Mouse (Mus musculus) hematopoietic stem cell, adult 5-6 weeks (primary cell): ENCODE measurements around the gene Sugt1. TPM values are rescaled to one million over a fixed set of nuclear protein-coding genes. Genes with fewer than 3 reads are reported as not detected.

Experiments
- ATAC-seq, 2 experiments: fragments of 125-278 bp in 1 of 2; replicated peaks in 1 of 2; 2 replicates each; pipeline ENCODE4 v1.8.0; 2016 to 2017; ENCODE audit warnings: inconsistent platforms in 2 of 2, mild to moderate bottlenecking in 2 of 2, moderate number of reproducible peaks in 2 of 2, low read depth in 1 of 2, moderate TSS enrichment in 1 of 2; ENCODE audit not compliant: low FRiP score in 2 of 2, poor library complexity in 2 of 2, severe bottlenecking in 2 of 2, insufficient read depth in 1 of 2, low TSS enrichment in 1 of 2
- total RNA-seq: library from RNA; stranded (forward); fragments of 172-1452, 232-1000 nt; gene quantifications from 2 replicates; pipeline ENCODE4 v1.2.3, GENCODE M21; 2017

Gene Sugt1
- total RNA-seq, 1 experiment from 2014 or later: 141 TPM

DNA sequence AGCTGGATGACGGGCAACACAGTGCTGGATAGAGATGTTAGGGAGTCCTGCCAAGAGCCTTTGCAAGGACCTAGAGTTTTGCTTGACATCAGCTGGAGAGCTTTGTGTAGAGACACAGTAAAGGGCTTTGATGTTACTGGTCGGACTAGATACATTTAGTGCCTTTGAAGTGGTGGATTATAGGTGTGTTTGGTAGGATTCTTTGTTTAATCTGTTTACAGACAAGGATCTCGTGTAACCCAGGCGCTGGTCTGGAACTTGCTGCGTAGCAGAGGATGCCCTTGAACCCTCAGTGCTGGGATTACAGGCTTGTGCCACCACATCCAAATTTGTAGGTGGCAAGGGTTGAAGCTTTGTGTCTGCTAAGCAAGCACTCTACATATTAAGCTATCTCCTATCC is 6.6 kb downstream of the Sugt1 start:
- no peak for ATAC-seq

DNA sequence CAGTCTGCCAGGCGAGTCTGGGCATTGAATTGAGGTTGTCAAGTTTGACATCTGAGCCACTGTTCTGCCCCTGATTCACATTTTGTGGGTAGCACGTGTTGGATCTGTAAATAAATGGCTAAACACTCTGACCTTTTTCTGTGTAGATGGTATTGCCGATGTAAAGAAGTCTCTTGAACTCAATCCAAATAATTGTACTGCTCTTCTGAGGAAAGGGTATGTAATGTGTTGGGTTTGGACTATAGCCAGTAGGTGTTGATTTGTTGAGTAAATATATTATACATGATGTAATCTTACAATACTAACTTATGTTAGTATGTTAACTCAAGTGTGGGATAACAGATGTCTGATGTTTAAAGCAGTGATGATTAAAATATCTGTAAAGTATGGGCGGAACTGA is 9.1 kb downstream of the Sugt1 start:
- no peak for ATAC-seq

DNA sequence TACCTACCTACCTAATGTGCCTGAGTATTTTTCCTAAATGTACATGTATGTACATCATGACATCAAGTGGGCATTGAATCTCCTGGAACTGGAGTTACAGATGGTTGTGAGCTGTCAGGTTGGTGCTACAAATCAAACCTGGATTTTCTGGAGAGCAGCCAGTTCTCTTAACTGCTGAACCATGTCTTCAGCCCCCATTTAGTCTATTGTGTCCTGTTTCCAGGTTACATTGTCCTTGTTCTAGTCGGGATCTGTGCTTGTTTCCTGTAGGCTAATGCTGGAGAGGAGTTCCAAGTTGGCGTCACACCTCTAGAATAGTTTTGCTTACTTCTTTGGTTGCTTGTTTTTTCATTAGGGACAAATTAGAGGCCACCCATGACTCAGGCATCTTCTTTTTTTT is 18.4 kb downstream of the Sugt1 start:
- no peak for ATAC-seq

DNA sequence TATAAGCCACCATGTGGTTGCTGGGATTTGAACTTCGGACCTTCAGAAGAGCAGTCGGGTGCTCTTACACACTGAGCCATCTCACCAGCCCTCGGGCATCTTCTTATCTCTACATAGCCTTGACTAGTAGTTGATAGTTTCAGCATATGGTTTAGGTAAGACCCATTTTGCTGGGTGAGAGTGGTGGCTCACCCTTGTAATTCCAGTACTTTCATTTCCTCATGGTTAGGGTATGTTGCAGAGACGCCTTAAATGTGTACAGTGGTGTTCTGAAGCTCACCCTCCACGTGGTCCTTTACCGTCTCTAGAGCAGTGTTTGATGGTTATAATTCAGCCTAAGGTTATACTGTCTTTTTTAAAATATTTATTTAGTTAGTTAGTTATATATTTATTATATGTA is 18.9 kb downstream of the Sugt1 start:
- no peak for ATAC-seq

DNA sequence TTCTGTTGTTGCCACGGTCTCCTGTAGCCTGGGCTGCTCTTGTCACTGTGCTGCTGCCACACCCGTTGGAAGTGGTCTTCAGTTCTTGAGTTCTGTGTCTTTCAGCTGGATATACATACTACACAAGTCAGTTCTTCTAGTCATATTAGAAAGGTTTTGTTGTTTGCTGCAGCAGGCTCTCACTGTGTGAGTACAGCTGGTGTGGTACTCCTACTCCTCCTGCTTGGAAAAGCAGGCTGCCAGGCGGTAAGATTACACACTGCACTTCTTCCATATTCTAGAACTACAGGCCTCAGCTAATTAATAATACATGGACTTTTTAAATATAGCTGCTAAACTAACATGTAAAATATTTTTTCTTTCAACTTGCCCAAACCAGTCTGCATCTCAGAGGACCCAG is 19.4 kb downstream of the Sugt1 start:
- no peak for ATAC-seq

DNA sequence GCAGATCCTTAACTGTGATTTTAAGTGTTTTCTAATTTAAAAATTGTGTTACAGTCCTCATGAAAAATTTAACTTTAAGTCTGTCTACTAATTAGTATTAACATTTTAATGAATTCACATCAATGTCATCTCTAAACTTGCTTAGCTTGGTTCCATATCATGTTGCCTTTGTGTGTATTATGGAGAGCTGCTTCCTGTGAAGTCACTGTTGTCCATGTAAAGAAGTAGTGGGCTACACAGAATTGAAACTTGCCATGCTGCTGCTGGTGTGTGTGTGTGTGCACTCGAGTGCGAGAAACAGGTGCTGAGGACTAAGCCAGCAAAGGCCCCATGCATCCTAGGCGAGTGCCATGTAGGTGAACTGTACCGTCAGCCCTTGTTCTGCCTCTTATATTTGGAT is 19.9 kb downstream of the Sugt1 start:
- no peak for ATAC-seq

DNA sequence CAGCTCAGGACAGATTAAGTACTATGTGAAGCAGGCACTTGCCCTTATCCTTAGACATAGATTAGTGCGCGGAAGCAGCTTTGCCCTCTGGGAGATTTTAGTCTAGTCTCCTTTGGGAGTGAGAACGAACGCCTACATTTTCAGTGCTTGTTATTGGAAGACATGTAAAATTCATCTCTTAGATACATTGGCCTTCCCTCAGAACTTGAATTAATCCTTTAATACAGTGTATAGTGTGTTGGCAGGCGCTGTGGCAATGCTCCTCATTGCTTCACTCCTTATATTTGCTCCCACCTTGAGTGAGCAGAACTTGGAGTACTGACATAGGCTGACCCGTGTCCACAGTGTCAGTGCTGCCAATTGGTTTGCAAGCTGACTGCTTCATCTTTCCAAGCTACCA is 20.8 kb downstream of the Sugt1 start:
- no peak for ATAC-seq

DNA sequence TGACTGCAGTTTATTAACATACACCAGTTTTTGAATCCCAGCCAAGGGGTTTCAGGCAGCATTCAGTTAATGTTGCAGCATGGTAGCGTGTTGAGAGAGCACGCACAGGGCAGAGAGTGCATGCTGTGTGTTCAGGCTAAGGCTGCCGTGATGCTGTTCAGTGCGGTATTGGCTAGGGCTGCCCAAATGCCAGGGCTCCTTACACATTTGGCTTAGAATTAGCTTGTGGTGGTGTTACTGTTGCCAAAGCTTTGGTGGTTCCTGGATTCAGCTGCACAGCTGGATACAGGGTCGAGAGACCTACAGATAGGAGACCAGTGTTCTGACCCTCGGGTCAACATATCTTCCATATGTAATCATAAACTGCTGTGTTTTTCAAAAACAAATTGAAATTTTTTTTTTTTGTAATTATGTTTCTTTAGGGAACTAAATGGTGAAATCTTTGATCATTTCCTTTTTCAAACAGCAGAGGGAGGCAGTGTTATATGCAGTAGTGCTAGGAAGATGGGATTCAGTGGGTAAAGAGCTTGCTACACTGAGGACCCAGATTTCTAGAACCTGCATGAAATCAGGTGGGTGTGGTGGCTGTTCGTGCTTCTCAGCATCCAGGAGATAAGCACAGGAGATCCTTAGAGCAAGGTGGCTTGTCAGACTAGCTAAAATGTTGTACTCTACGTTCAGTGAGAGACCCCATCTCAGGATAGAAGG is 29.8 kb downstream of the Sugt1 start:
- ATAC-seq: peak in 1 of 2 experiments; percentile 56; a peak in 2 of 4 replicates

DNA sequence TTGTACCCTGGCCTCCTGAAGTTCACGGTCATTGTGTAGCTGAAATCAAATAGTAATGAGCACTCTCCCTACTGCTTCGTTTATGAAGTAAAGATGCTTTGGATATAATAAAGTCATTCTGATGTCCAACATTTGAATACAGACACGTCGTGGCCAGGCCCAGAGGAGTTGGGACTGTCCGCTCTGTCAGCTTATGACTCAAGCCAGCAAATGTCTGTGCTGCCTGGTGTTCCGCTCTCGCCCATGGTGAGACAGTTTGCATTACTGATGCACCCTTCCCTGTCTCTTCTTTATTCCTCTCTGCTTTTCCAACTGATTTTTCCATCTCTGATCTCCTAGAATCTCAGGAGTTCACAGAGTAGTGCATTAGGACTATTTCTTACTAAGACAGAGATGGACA is 32.3 kb downstream of the Sugt1 start:
- ATAC-seq: no peak

DNA sequence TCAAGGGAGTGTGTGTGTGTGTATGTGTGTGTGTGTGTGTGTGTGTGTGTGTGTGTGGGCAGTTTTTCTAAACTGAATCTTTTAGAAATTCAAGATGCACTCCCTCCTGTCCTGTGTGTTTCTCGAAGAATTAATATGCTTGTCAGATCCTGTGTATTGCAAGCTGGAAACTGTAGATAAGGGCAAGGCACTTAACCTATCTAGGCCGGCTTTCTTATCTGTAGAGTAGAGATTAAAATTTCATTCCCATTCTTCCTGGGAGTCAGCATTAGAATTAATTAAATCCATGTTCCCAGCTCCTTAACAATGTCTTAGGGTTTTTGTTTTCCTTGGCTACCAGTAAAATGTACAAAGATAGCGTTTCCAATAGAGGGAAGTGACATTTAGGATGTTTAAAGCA is 33.7 kb downstream of the Sugt1 start:
- ATAC-seq: no peak

DNA sequence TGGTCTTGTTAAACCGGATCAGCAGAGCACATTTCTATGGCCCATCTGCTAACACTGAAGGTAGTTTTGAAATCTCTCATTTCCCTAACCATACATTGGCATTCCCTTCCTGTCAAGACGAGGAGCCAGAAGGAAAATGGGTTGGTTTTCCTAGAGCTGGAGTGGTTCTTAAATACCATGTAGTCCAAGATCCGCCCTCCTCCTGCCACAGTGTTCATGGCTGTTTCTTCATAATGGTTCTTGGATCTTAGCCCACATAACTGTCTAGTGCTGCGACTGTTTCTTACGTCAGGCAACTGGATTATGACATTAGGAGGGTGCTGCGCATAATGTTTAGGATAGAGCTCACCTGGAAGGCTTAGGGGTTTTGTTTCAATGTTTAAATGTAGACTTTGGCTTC is 44.8 kb downstream of the Sugt1 start:
- no peak for ATAC-seq

DNA sequence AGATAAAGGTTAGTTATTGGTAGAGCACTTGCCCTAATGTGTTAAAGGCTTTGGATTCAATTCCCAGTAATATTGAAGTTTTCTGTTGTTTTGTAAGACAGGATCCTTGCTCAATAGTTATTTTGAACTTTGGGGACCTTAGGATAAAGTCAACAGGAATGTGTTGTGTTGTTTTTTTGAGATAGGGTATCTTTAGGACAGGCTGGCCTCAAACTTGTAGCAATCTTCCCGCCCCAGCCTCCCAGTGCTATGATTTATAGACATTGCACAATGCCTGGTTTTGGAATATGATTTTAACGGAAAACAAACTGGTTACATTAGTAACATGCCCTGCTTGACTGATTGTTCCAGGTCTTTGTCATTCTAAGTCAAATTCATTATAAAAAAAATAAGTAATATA is 45.7 kb downstream of the Sugt1 start:
- ATAC-seq: no peak

DNA sequence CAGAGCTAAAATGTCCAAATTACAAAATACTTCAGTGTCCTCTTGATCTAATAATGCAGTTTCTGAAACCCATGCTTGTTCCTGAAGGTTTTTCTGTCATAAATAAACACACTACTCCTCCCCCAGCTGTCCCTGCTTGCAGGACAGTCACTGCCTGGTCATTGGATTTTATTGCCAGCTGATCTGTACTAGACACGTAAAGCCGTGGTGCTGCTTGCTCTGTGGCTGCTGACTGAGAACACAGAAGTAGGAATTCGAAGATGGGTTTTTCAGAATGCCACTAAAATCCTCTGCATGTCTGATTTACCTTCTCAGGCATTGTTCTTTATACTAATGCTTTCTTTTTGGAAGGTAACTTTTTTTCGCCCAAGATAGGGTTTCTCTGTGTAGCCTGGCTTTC is 49.3 kb downstream of the Sugt1 start:
- ATAC-seq: no peak

DNA sequence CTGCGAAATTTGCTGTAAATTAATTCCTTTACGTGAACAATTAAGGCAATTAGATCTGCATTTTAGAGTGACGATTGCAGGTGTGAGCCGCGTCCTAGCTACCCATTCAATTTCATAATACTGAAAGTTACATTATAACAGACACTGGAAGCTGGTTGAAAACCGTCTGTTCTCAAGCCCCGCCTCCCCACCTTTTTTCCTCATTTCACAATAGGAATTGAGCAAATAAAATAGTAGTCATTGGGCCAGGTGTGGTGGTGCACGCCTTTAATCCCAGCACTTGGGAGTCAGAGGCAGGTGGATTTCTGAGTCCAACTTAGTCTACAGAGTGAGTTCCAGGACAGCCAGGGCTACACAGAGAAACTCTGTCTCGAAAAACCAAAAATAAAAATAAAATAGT is 54.6 kb downstream of the Sugt1 start:
- no peak for ATAC-seq

DNA sequence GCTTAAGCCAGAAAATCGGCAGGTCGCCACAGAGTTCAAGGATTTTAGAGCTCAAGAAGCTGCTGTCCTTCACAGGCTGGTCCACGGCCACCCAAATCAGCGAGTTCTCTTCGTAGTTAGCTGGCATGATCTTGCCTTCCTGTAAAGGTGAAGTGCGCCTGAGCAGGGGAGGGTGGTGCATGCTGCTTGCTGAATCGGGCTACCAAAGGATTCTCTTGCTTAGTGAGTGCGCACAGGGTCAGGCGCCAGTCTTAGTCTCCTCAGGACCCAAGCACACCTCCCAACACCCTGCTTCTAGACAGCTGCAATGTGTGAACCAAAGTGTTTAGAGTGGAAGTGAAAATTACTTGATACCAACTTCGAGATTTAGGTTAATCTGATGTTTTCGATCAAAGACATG is 57.9 kb downstream of the Sugt1 start:
- peak; percentile 24 to 56; a peak in 1 of 4 replicates for ATAC-seq

DNA sequence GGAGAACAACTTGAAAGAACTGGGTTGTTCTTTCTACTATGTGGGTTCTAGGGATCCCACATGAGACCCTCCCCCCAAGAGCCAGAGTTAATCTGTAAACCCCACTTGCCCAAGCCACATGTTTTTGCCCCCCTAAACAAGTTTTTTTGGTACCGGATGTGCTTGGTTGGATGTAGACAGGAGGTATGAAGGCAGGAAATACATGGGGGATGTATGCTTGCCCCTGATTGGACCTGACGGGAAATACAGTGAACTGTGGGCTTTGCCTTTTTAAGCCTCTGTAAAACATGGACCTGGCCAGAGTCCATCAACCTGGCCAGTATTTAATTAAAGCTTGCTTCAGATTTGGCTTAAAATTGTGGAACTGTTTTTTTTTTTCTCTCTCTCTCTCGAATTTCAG is 62.2 kb downstream of the Sugt1 start:
- ATAC-seq: peak; percentile 66 to 77; a peak in 3 of 4 replicates

DNA sequence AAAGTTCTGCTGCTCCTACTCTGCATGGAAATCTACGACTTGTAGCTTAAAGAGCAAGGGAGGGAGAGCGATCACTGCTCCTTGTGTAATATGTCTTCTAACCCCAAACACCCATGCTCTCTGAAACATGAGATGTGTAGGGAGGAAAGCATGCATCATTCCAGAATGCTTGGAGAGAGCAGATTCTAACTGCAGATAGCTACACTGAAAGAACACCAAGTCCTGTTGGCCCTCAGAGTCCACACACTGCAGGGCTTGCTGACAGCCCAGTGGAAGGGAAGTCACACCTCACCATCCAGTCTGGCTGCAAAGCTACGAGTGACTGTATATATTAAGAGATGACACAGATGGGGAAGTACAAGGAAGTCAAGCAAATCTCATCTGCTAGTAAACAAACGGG is 65.2 kb downstream of the Sugt1 start:
- 0 out of 4 replicates have a peak, but pooled peaks of 1 of the 2 experiments have one; percentile 36 for ATAC-seq

DNA sequence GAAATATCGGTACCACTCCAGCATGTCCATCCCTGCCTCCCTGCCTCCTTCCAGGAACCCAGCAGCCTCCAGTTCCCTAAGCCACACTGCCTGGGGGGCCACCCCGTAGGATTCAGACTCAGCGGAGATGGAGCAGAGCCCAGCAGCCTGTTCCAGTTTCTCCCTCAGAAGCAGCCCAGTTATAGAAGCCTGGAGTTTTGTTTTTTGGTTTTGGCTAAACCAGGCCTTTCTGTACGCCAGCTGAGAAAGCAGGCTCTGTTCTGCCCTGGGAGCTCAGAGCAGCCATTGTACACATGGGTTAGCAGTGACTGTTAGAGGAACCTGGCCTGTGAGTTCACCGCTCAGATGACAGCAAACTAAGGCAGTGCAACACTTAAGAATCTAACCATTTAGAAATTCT is 70.8 kb downstream of the Sugt1 start:
- no peak for ATAC-seq

DNA sequence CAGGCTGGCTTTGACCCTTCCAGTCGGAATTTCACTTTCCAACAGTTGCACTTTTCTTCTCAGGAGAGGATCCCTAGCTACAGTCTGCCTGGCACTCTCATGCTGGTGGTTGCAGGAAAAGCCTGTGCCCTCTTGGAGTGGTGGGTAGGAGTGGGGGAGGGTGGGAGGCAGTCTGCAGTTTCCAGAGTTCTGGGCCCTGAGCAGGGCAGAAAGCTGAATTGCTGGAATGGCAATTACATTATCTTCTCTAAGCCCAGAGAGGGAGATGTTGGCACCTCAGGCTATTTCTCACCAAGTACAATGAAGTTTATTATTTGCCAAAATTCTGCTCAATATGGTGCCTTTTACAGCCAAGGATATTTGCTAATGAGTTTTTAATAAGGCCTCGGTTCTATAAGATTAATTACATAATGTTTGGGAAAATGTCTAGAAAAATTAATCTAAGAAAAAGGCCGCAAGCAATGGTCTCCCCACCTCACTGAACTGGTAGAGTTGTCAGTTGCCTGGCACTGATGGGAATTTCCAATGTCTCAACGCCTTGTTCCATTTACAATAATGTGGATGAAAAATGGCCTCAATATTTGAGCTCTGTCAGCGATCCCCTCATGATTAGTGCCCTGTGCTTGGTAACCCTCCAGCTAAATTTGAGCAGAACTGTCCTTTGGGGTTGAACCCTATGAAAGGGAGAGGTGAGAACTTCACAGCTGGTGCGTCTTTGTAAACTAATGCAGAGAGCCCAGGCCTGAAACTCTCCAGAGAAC is 71.4 kb downstream of the Sugt1 start:
- no peak for ATAC-seq
